Mouse (Mus musculus): ENCODE data around the gene Tstd2. TPM values are rescaled to one million over a fixed set of nuclear protein-coding genes. Genes with fewer than 3 reads are reported as not detected.

Gene Tstd2
- total and polyA plus RNA-seq, 3 experiments: 27.8 to 30.1 TPM; not detected in 1

DNA sequence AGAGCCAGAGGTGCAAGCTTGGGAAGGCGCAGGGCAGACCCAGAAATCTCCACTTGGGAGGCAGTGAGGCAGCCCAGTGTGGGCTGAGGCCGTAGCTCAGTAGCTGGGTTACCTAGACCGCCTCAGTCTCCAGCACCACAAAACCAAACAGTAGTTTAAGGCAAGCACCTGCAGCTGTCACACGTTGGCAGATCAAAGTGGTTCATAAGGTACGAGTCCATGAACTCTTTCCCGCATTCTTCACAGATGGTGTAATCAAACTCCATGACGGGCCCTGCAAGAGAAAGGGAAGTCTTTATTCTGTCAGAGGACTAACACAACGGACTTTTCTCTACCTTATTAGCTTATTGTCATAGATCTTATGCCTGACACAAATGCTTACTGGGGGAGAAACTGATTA, 46.9 kb upstream of the Tstd2 start:
- no peak for DNase-seq (ENCODE audit: low read depth, low spot score)
- H3K79me2 ChIP-seq (ENCODE audit: control insufficient read depth, insufficient read depth, low read length, poor library complexity): no peaks in the 10 kb centered on the region; the same call in 1 of the 2 replicates
- no peak overlapping the region for H3K27ac ChIP-seq (ENCODE audit: control insufficient read depth, low read depth, low read length)
- H3K9ac ChIP-seq (ENCODE audit: control insufficient read depth, low read depth, low read length, poor library complexity, severe bottlenecking): no peak overlapping the region
- H3K4me1 ChIP-seq (ENCODE audit: control insufficient read depth in 1 of 2, insufficient read depth in 2 of 2, low read length in 2 of 2): no peaks in the 10 kb centered on the region
- no peak for TF ChIP-seq MEF2A (IDR thresholded peaks at IDR 0.05; ENCODE audit: extremely low read depth, insufficient replicate concordance, low read depth, low read length, poor library complexity, severe bottlenecking)
- TF ChIP-seq ZKSCAN1 (IDR thresholded peaks at IDR 0.05; ENCODE audit: low read depth, low read length): no peak
- no peaks in the 10 kb centered on the region for H3K27me3 ChIP-seq (ENCODE audit: control insufficient read depth in 1 of 2, insufficient read depth in 2 of 2, low read length in 2 of 2)
- H3K4me3 ChIP-seq (ENCODE audit: control insufficient read depth in 1 of 2, insufficient read depth in 1 of 2, low read depth in 2 of 2, low read length in 2 of 2): no peak overlapping the region
- peaks cover 0 to 7% of the 10 kb centered on the region in 2 experiments; a peak in 2 of 4 replicates for H3K36me3 ChIP-seq (ENCODE audit: control insufficient read depth in 1 of 2, insufficient read depth in 2 of 2, low read length in 2 of 2)
- H3K9me3 ChIP-seq (replicated peaks; ENCODE audit: insufficient read depth, low read length): no peaks in the 10 kb centered on the region

DNA sequence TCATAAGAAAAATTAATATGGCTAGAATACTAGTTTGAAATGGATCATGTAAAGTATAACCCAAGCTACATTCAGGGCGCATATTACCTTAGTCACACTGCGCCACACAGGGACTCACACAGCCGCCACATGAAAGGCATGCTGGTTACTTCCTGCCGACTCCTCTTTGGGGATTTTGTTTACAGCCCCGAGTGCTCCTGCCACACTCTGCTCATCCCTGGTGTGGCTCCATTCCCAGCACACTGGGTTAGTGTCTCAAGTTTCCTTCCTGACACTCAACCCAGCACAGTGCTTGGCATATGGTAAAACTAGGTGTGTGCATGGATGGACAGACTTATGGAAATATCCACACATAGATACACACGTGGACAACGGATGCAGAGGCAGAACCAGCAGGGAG, 43.7 kb upstream of the Tstd2 start:
- Histone ChIP-seq H3K27ac (ENCODE audit: control insufficient read depth, low read depth, low read length) (no peak overlapping the region), H3K9ac (ENCODE audit: control insufficient read depth, low read depth, low read length, poor library complexity, severe bottlenecking) (no peak overlapping the region), H3K36me3 (ENCODE audit: control insufficient read depth in 1 of 2, insufficient read depth in 2 of 2, low read length in 2 of 2) (peaks cover 0 to 7% of the 10 kb centered on the region in 2 experiments; a peak in 2 of 4 replicates), H3K9me3 (replicated peaks; ENCODE audit: insufficient read depth, low read length) (no peaks in the 10 kb centered on the region), H3K79me2 (ENCODE audit: control insufficient read depth, insufficient read depth, low read length, poor library complexity) (no peaks in the 10 kb centered on the region), H3K27me3 (ENCODE audit: control insufficient read depth in 1 of 2, insufficient read depth in 2 of 2, low read length in 2 of 2) (no peaks in the 10 kb centered on the region), H3K4me1 (ENCODE audit: control insufficient read depth in 1 of 2, insufficient read depth in 2 of 2, low read length in 2 of 2) (no peaks in the 10 kb centered on the region), H3K4me3 (ENCODE audit: control insufficient read depth in 1 of 2, insufficient read depth in 1 of 2, low read depth in 2 of 2, low read length in 2 of 2) (no peak overlapping the region)
- DNase-seq (ENCODE audit: low read depth, low spot score): no peak
- TF ChIP-seq ELF1 (IDR thresholded peaks at IDR 0.05; ENCODE audit: low read depth, low read length): no peak
- TF ChIP-seq GABPA (IDR thresholded peaks at IDR 0.05; ENCODE audit: low read depth, low read length): no peak
- no peak for TF ChIP-seq HCFC1 (IDR thresholded peaks at IDR 0.05; ENCODE audit: low read depth, low read length)

DNA sequence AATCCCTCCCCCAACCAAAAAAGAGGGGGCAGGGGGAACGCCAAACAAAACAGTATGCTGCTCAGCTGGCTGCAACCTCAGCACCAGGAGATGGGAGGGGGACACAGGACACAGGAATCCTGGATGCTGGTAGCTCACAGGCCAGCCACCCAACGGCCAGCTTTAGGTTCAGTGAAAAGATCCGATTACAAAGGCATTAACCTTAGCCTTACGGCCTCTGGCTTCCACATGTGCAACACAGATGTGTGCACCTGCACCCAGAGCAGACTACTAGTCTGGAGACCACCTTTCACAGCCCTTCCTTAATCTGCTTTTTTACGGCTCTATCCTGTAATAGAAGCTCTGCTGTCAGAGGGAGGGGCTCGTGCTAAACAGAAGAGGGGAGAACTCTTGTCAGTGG, 42.7 kb upstream of the Tstd2 start:
- Histone ChIP-seq H3K36me3 (ENCODE audit: control insufficient read depth in 1 of 2, insufficient read depth in 2 of 2, low read length in 2 of 2) (peaks cover 0 to 7% of the 10 kb centered on the region in 2 experiments; a peak in 2 of 4 replicates), H3K4me3 (ENCODE audit: control insufficient read depth in 1 of 2, insufficient read depth in 1 of 2, low read depth in 2 of 2, low read length in 2 of 2) (no peak overlapping the region), H3K79me2 (ENCODE audit: control insufficient read depth, insufficient read depth, low read length, poor library complexity) (no peaks in the 10 kb centered on the region), H3K9ac (ENCODE audit: control insufficient read depth, low read depth, low read length, poor library complexity, severe bottlenecking) (no peak overlapping the region), H3K27ac (ENCODE audit: control insufficient read depth, low read depth, low read length) (no peak overlapping the region), H3K4me1 (ENCODE audit: control insufficient read depth in 1 of 2, insufficient read depth in 2 of 2, low read length in 2 of 2) (no peaks in the 10 kb centered on the region), H3K9me3 (replicated peaks; ENCODE audit: insufficient read depth, low read length) (no peaks in the 10 kb centered on the region), H3K27me3 (ENCODE audit: control insufficient read depth in 1 of 2, insufficient read depth in 2 of 2, low read length in 2 of 2) (no peaks in the 10 kb centered on the region)
- no peak for DNase-seq (ENCODE audit: low read depth, low spot score)
- TF ChIP-seq CTCF (IDR thresholded peaks at IDR 0.05 in 2 of 3, conservative IDR thresholded peaks at IDR 0.05 in 1 of 3; ENCODE audit: control insufficient read depth in 1 of 3, insufficient read depth in 1 of 3, low read depth in 2 of 3, low read length in 3 of 3, poor library complexity in 1 of 3, severe bottlenecking in 1 of 3) (no peak), ETS1 (IDR thresholded peaks at IDR 0.05; ENCODE audit: low read depth, low read length) (no peak), POLR2AphosphoS2 (IDR thresholded peaks at IDR 0.05; ENCODE audit: low read length) (no peak), RCOR1 (IDR thresholded peaks at IDR 0.05; ENCODE audit: low read depth, low read length) (no peak), E2F4 (IDR thresholded peaks at IDR 0.05; ENCODE audit: borderline replicate concordance, low read depth, low read length) (no peak), USF1 (IDR thresholded peaks at IDR 0.05; ENCODE audit: low read depth, low read length) (no peak), ZC3H11A (IDR thresholded peaks at IDR 0.05; ENCODE audit: low read depth, low read length) (no peak), TCF12 (IDR thresholded peaks at IDR 0.05; ENCODE audit: low read depth, low read length) (no peak), MEF2A (IDR thresholded peaks at IDR 0.05; ENCODE audit: extremely low read depth, insufficient replicate concordance, low read depth, low read length, poor library complexity, severe bottlenecking) (no peak), GABPA (IDR thresholded peaks at IDR 0.05; ENCODE audit: low read depth, low read length) (no peak)

All from MEL (cell line).